Mouse (Mus musculus) adrenal gland, postnatal 10 days (tissue): ENCODE data around the gene Snx1. TPM values are rescaled to one million over a fixed set of nuclear protein-coding genes. Genes with fewer than 3 reads are reported as not detected.

Experiments used
- DNase-seq: peaks from one replicate; pipeline ENCODE4 v3.0.0; 2021; ENCODE audit warnings: mixed read lengths
- total RNA-seq, 2 experiments: library from RNA; stranded (reverse); gene quantifications; 2 replicates each; pipeline ENCODE4 v1.2.3; 2021

Gene Snx1
- total RNA-seq, 2 experiments from 2014 or later = 72.3 to 81.3 TPM

DNA sequence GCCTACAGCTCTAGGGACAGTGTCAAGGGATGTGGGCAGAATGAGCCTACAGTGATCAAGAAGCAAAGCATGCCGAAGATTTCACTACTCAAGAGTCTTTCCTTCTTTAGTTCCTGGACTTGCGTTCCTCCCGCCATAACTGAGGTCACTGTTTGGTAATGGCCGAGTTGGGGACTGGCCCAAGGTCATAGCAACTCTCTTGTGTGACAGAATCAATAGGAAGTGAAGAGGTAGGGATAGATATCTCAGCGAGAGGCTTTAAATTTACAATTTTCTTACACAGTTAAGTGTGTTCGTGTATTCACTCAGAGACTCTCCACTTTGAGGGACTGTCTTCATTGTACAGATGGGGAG lies 783 bp upstream of the Snx1 start:
- peak; percentile 47 for DNase-seq

DNA sequence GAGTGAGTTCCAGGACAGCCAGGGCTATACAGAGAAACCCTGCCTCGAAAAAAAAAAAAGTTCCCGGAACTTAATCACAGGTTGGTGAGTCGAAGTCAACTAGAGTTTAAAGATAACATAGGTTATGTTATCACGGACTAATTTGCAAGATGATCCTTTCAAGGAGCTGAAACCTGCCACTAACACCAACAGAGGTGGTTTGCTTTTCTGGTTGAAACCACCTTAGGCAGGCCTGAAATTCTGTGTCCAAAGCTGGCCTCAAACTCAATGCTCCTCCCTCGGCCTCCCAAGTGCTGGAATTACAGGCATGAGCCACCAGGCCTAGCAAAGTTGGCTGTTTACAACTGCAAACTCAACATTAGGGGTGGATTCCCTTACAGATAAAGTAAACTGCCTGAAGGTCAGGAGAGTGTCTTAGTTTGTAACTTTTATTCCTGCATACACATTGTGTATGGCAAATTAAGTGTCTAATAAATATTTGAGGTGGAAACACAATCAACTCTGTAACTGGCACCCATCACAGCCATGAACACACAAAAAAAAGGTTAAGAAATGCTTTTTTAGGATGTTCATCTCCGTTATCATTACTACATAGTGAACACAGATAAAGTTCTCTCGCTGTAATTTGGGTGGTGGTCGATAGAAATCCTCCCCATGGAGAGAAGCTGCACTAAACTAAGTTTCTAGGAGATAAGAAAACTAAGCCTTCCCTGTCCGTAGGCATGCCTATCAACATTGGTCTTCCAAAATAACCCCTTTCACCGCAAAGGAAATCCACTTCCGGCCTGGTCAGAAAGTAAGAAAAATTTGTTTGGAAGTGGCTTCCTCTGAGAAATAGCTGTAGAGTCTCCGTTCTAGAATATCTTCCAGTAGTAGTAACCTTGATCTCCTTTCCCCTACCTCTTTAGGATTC lies 588 bp downstream of the Snx1 start:
- peak; percentile 29 for DNase-seq

DNA sequence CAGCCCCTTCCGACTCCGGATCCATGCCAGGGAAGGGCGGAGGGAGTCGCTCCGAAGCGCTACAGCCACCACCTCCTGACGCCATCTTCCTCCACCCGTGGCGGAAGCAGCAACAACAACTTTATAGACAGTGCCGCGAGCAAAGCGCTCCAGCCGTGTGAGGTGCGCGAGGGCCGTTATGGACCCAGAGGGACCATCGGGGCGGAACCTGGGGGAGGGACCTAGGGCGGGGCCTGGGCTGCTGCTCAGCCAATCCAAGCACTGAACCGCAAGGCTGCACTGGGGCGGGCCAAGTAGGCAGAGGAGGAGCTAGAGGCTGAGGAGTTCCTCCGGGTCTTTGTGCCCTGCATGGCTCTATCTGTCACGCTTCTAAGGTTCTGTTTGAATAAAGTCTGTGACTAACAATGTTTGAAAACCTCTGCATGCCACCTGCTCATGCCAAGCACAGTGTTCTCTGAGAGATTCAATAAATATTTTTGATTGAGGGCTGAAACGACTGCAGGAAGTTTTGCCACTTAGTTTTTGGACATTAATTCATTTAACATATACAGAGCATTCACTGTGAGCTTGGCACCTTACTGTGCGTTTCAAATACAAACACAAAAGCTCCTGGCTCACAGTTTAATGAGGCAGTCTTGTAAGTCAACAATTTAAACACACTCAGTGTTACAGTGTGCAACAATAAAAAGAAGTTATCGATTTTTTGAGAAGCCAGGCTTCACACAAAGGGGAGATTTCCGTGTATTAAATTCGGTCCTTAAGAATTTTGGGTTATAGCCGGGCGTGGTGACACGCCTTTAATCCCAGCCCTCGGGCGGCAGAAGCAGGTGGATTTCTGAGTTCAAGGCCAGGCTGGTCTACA lies 1.5 kb downstream of the Snx1 start:
- peak; percentile 99 for DNase-seq

DNA sequence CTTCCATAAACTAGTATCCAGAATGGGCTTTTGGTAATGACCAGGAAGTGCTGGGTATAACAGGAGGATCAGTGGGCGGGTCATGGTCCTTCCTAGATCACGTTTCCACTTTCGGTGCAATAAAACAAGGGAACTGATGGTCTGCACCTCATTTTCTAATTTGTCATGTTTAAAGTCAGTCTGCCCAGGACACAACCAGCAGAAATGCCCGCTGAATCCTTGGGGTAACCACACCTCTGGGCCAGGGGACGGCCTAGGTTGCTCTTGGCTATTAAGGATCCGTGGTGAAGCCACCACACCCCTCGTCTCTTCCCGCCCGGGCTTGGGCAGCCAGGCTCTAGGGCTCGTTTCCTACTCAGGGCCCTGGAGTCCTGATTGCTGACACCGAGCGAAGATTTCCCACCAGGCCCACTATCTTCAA lies 2.3 kb downstream of the Snx1 start:
- DNase-seq = peak; percentile 51

DNA sequence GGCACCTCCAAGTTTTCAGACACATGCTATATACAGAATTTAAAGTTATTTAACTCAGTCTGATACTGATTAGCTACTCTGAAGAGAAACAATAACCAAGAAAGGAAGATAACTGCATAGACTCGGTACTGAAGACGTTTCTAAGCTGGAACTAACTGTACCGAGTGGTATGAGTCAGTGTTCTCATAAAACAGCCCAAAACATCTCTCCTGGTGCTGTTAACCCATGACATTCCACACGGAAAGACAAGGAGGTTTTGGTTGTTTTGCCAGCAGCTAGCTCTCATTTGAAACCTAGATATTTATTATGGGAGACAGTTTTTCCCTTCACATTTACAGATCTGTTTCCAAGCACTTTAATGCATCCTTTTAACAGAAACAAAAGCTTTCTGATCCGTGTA lies 2.7 kb downstream of the Snx1 start:
- DNase-seq = no peak

DNA sequence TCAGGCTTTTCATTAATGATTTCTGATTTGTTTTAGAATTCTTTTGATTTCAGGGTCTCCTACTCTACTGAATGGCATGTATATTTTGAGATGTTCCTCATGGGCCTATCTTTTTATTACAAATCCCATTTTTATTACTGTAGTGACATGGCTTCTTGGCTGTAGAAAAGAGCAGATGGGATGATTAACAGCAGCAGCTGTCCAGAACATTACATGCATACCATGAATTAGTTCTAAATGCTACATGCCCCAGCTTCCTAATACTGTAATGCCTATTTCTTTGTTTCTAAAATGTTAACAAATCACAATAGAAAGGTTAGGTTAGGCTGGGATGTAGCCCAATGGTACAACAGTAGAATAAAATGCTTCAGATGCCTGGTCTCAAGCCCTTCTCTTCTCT lies 5.0 kb downstream of the Snx1 start:
- DNase-seq = no peak

DNA sequence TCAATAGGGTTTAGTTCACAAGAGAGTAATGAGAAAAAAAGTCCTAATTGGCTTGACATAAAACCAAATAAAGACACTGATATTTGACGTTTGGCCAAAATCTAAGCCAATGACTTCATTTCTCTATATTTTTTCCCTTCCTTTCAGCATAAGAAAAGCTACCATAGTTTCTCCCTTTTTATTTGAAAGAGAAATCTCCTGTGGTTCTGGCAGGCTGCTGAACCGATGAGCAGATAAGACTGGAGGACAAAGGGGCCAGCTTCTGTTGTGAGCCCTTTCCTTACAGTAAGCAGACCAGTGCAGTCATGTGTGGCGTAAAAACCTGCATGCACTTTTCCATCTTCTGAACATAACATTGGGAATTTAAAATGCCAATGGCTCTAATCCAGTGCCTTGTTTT lies 5.4 kb downstream of the Snx1 start:
- no peak for DNase-seq

- DNase-seq = no peak
Measured at GRCm38 (mm10) chr9:66120106-66120505, 6.3 kb downstream of the Snx1 start.

GRCm38 (mm10) chr9:66119498-66119897 lies 6.9 kb downstream of the Snx1 start:
- DNase-seq = no peak

DNA sequence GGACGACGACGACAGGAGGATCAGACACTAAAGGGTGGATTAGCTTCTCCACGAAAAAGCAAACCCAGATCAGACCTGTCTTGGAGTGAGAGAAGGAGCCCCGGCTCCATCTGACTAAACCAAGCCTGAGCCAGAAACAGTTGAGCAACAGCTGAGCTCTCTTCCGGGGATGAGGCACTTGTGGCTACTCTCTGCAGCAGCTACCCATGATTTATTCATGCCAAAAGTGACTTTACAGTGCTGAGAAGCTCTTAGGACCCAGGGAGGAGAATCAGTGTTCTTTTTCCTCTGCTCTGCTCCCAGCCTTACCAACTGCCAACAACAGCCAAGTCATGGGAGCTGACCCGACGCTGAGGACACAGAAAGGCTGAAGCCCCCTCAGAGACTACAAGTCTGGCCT lies 9.5 kb downstream of the Snx1 start:
- peak; percentile 57 for DNase-seq

DNA sequence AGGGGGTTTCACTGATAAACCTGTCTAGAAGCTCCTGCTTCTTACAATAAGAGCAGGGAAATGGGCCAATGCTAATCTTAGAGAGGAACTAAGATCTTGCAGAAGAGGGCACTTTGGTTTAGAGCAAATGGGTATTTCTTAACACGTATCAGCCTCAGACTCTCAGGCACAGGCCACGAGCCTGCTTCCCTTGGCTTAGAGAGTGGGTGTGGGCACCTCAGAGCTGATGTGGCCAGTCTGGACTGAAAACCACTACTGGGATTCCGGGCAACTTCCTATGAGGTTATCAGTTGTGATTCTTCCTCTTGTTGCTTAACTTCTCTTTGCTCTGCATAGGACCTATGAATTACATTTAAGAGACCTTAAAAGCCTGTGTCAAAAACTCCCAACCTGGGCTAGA lies 12.0 kb downstream of the Snx1 start:
- no peak for DNase-seq

- DNase-seq = no peak
Measured at GRCm38 (mm10) chr9:66110611-66111379, 15.6 kb downstream of the Snx1 start.

DNA sequence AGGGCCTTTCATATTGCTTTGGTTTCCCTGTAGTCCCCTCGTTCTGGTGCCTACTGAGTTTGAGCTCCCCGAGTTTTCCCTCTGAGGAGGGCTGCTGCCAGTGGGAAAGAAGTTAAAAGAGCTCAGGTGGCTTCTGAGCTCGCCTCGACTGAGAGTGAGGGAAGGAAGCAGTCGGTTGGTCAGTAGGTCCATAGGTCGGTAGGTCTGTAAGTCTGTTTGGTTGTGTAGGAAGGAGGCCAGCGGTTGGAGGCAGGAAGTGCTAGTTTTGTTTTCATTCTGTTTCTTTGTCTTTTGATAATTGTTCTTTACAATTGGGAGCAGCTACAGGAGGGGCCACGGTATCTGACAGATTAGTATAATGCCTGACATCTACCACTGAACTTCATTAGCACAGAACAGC lies 16.3 kb downstream of the Snx1 start:
- DNase-seq = no peak

DNA sequence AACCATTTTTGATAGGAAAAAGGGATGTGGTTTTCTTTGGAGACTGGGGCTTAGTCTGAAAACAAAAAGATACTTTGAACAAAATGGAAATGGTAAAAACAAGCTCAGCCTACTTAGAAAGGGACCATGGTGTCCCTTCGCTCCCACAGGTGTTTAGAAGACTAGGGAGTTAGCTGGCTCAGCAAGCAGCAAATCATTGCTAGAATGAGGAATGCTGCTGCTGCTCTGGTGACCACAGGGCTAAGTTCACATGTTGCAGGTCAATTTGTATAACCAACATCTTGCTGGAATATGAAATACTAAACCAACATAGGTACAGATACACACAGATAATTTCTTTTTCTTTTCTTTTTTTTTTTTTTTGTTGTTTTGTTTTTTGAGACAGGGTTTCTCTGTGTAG lies 16.8 kb downstream of the Snx1 start:
- DNase-seq = no peak

- DNase-seq = no peak
Measured at GRCm38 (mm10) chr9:66105168-66105567, 21.2 kb downstream of the Snx1 start.

DNA sequence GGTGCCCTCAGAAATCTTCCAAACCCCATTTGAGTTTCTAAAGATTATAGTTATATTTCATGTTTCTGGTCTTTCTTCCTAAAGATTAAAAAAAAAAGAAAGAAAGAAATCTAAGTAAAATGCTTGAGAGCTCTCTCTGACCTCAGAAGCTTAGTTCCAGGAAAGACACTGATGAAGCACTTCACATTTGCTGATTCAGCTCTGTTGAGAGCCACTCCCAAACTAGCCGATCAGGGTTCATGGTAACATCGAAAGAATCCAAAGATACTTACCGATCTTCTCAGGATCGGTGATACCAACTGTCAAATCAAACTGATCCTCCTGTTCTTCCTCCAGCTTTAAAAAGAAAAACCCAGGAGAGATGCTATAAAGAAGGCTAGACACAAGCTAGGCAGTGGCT lies 21.8 kb downstream of the Snx1 start:
- no peak for DNase-seq

DNA sequence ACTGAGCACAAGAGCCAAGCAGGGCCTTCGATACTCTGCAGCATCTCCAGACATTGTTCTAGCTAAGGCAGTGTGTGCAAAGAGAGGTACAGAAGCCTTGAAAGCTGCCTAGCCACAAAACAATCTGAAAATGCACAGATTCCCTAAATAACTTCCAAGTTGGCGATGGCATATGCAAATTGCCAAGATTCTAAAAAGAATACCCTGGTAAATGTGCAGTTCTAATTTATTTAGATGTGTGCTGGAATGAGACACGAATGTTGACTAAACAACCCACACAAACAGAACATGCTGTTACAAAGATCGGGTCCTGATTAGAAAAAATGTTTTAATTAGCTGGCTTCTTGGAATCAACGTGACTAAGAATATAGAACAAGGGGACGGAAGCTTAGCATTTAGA lies 23.7 kb downstream of the Snx1 start:
- DNase-seq = no peak

DNA sequence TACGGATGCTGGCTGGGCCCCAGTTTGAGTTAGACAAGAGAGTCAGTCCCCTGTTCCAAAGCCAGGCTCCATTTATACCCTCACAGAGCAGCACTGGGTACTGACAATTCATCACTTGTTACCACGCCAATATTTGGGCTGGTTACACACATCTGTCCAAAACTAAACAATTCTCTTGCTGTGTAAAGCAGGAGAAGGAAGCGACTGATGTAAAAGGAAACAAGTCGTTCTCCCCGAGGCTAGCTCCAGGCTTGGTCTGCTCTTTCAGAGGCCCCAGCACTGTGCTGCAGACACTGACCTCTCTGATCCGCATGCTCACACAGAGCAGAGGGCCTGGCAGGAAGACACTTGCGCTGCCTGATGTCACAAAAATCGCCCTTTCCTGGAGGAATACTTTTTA lies 24.8 kb downstream of the Snx1 start:
- DNase-seq = no peak

- no peak for DNase-seq
Measured at GRCm38 (mm10) chr9:66092664-66093063, 33.7 kb downstream of the Snx1 start.

- peak; percentile 41 for DNase-seq
Measured at GRCm38 (mm10) chr9:66091327-66092231, 34.8 kb downstream of the Snx1 start.

DNA sequence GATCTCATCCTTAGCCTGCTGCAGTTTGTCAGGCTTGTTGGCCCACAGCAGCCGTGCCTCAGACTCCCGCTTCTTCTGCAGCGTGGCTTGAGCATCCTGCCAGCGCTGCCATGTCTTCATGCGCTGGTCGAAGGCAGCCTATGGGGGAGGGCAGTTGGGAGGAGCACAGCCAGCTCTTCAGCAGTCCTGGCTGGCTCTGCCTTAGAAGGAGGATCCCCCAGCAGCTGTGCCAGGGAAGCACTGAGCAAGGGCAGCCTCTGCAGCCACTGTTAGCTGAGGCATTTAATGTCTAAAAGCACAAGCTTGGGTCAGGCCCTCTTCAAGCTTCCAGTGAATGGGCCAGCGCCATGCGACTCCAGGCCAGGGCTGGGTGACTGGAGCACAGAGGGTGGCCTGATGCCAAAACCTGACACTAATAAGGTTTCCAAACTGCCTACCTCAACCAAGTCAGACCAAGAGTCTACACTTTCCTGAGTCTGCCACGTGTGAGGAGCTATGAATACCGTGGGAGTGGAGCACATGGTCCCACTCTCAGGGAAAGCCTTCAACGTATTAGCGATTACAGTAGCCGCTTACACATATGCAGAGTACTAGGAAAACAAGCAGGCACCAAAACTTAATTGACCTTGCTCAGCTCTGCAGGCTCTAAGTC lies 35.7 kb downstream of the Snx1 start:
- DNase-seq = peak; percentile 56
